Mouse (Mus musculus): ENCODE measurements around the gene Txnrd2. TPM values are rescaled to one million over a fixed set of nuclear protein-coding genes. Genes with fewer than 3 reads are reported as not detected.

The Txnrd2 gene
- total RNA-seq, 2 experiments from 2014 or later: 13.4 to 14.4 TPM

GRCm38 (mm10) chr16:18511741-18512140, 85.6 kb downstream of the Txnrd2 start:
- no peak for DNase-seq
- intact Hi-C loops (cut with DNase I; ENCODE audit: low total_unique reads): no loop called here

- no peak for DNase-seq
- intact Hi-C loops (cut with DNase I; ENCODE audit: low total_unique reads): no loop called here
These were observed 87.3 kb downstream of the Txnrd2 start for GRCm38 (mm10) chr16:18513508-18513907.

GRCm38 (mm10) chr16:18518091-18518490, 91.9 kb downstream of the Txnrd2 start:
- intact Hi-C loops (cut with DNase I; ENCODE audit: low total_unique reads): loop anchor here (5.0 kb wide), 1 partner anchor 76 kb away; no protein-coding TSS in a partner anchor
- DNase-seq: peak; percentile 53

GRCm38 (mm10) chr16:18523563-18524245, 97.5 kb downstream of the Txnrd2 start:
- intact Hi-C loops (cut with DNase I; ENCODE audit: low total_unique reads): no loop called here
- no peak for DNase-seq

GRCm38 (mm10) chr16:18528656-18529055, 102.5 kb downstream of the Txnrd2 start:
- intact Hi-C loops (cut with DNase I; ENCODE audit: low total_unique reads): no loop called here

More at GRCm38 (mm10) chr16:18528656-18529055, 102.5 kb downstream of the Txnrd2 start:
- DNase-seq: no peak

Other genes with a start within 250 kb of the Txnrd2 start
- not detected for gene Ccdc188, start 208.5 kb upstream of the Txnrd2 start, total RNA-seq (2021)
- gene Zdhhc8, start 191.2 kb upstream of the Txnrd2 start, total RNA-seq (2021): 10 to 100 TPM; 20.3 to 21.7 TPM
- gene Trmt2a, start 177.7 kb upstream of the Txnrd2 start, total RNA-seq (2021): 10 to 100 TPM; 12.1 to 12.7 TPM
- gene Ranbp1, start 177.7 kb upstream of the Txnrd2 start, total RNA-seq (2021): 10 to 100 TPM; 28.7 to 42.6 TPM
- not detected for gene Gm49776, start 168.1 kb upstream of the Txnrd2 start, total RNA-seq (2021)
- gene Dgcr8, start 137.1 kb upstream of the Txnrd2 start, total RNA-seq (2021): 10 to 100 TPM; 13.9 to 16.3 TPM
- 10 to 100 TPM; 12.1 to 22.7 TPM for gene Tango2, start 78.3 kb upstream of the Txnrd2 start, total RNA-seq (2021)
- gene Arvcf, start 78.2 kb upstream of the Txnrd2 start, total RNA-seq (2021): 10 to 100 TPM; 12.5 to 19.8 TPM
- gene Comt, start 468 bp downstream of the Txnrd2 start, total RNA-seq (2021): 10 to 100 TPM; 40.7 to 43.1 TPM
- 1 to 10 TPM; 2.7 to 3.1 TPM for gene Gnb1l, start 72.3 kb downstream of the Txnrd2 start, total RNA-seq (2021)
- gene Rtl10, start 72.5 kb downstream of the Txnrd2 start, total RNA-seq (2021): 1 to 10 TPM; 2.6 to 5.3 TPM
- gene Tbx1, start 164.3 kb downstream of the Txnrd2 start, total RNA-seq (2021): 1 to 10 TPM in 1 of 2 experiments, under 1 TPM in 1; 0.78 to 3.1 TPM
- not detected for gene Gp1bb, start 196.0 kb downstream of the Txnrd2 start, total RNA-seq (2021)
- 1 to 10 TPM; 1.0 to 1.7 TPM for gene Gm49601, start 200.0 kb downstream of the Txnrd2 start, total RNA-seq (2021)
- gene Sept5, start 203.6 kb downstream of the Txnrd2 start, total RNA-seq (2021): 1 to 10 TPM; 6.0 to 8.4 TPM

Measured in gastrocnemius, postnatal 14 days (tissue).